Mouse (Mus musculus) monocyte, adult 5-6 weeks (primary cell): ENCODE results near the gene Eid3. TPM values are rescaled to one million over a fixed set of nuclear protein-coding genes. Genes with fewer than 3 reads are reported as not detected.

Source experiments
- ATAC-seq: fragments of 153-309, 156-312 bp; replicated peaks from 2 replicates; pipeline ENCODE4 v1.8.0; 2017; ENCODE audit warnings: mild to moderate bottlenecking; ENCODE audit not compliant: low TSS enrichment, insufficient number of reproducible peaks, severe bottlenecking, poor library complexity, low FRiP score
- total RNA-seq: library from RNA; stranded (forward); fragments of 200-1000, 200-491, 200-594 nt; gene quantifications from 3 replicates; pipeline ENCODE4 v1.2.3, GENCODE M21; 2017

Gene Eid3
- total RNA-seq, 1 experiment from 2014 or later = 18.2 TPM

GRCm38 (mm10) chr10:82859533-82859915, 6.9 kb upstream of the Eid3 start:
- no peak for ATAC-seq

GRCm38 (mm10) chr10:82860181-82860928, 6.1 kb upstream of the Eid3 start:
- peak; percentile 49 for ATAC-seq

DNA sequence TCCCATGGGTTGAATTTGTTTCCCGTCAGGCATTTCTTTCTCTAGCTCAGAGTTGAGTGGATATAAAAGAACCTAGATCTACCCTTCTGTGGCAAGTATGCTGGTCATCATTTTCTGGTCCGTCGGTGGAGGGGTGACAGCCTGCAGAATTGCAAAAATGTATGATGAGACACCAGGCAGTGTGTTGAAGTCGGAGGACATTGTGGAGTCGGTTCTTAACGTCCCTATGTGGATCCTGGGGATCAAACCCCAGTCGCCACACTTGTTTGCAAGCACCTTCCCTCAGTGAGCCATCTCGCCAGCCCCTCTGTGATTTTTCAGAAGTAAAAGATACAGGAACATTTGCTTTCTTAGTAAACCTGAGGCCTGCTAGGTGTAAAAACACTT, 5.5 kb upstream of the Eid3 start:
- no peak for ATAC-seq

DNA sequence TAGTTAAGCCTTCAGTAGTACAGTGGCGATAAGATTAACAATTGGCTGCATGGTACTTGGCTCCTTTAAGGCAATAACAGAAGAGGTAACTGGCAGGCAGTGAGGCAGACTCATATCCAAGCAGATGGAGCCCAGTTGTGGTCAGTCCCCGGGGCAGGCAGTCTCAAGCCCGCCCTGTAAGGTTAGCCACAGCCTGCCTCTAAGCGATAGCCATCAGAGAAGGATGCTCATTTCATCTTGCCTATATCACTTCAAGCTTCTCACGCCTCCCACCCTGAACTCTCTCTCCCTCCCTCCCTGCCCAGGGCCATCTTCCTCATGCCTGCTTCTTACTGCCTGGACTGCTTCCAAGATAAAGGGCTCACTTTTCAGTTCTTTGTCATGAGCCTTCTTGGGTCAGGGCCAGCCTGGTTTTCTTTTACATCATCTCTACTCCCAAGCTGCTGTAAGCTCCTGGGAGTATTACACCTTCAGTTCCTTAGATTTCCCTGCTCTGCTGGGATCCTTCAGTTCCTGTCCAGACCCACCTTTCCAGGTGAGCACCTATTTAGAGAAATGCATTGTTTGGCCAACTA, 3.2 kb upstream of the Eid3 start:
- no peak; the same call in 1 of the 2 replicates for ATAC-seq

DNA sequence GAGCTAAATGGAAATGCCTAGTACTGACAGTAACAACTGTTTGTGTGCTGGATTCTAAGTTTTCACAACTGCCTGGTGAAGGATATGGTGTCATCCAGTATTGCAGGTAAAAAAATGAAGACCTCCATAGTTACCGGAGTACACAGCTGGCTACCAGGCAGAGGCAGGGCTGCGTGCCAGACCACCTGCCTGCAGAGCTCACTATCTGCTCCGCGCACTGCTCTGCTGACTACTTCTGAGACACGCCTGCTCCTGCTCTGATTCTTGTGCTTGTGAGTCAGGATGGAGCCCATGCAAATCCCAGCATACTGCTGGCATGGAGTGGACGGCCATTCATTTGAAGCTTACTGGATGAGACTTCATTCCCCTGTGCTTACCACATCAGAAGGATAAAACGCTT, 2.6 kb upstream of the Eid3 start:
- no peak for ATAC-seq

DNA sequence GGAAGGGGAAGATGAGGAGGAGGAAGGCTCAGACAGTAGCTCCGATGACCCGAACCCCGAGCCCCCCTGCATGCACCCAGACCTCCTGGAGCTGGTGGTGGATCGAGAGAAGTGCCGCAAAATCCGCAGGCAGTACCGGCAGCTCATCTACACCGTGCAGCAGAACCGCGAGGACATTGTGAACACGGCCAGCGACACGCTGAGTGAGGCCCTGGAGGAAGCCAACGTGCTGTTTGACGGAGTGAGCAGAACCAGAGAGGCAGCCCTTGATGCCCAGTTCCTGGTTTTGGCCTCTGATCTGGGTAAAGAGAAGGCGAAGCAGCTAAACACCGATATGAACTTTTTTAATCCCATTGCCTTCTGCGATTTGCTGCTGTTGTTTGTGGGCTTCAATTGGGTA, 406 bp downstream of the Eid3 start:
- peak; percentile 11; the same call in 1 of the 2 replicates for ATAC-seq

DNA sequence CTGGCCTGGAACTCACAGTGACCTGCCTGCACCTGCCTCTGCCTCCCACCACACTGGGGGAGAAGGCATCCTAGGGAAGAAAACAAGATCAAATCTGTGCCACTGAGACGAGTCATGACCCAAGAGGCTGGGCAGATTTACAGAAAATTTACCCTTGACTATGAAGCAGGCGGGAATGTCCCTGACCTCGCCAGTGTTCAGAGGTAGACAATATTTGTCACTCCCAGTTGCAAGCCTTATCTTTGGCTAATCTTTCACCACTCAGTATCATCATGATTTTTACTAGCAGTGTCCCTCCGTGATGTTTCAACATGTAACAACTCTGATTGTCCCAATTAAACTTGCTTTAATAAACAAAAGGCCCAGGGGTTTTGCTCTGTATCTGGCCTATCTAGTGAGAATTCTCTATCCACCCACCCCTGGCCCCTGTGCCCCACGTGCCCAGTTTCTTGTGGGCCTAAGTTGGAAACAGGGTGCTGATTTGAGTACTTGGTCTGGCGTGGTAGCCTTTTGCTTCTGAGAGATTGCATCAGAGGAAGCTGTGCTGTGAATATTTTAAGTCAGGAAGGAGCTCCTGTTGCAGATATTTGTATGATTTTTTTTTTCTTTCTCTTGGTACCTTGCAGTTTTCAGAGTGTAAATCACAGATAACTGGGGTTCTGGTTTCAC, 2.1 kb downstream of the Eid3 start:
- ATAC-seq = no peak

DNA sequence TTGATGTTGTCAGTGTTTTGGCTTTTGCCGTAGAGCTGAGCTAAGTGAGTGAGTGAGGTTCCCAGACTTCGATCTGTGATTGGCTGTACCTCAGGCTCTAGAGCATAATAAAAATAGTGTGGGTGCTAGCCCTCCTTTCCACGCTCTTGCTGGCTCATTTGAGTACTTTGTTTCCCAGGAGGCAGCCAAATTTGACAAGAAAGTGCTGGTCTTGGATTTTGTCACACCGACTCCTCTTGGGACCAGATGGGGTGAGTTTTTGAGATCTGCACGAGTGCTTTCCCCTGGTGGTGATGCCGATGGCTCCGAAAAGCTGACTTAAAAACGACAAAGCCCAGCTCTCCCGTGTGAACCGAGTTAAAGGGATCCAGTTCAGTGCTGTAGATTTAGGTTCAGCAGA, 9.0 kb downstream of the Eid3 start:
- no peak for ATAC-seq

DNA sequence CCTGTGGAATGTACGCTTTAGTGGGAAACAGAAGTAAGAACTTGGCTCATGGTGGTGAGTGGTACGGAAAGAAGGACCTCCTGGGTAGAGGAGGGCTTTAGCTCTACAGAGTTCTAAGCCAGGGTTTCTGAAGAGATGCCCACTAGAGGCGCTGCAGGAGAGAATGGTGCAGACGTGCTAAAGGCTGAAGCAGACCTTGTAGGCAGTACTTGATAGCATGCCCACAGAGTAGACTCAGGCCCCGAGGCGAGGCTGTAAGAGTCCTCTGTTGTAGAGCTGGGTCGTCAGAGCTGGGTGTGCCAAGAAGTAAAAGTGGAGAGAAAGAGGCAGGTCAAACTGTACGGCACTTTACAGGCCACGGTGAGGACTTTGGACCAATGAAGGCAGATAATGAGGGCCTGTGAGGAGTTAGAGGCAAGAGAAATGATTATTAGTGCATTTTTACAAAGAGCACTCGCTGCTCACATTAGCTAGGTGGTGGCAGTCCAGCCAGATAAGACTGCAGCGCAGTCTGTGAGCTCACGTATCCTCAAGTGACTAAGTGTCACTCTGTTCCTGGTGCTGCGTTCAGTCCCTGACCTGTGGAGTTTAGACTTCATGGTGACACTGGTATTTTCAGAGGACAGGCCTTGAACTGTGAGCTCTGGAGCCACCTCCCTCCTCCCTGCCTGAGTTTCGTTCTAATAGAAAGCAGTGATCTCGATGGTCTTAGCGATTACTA, 9.8 kb downstream of the Eid3 start:
- no peak for ATAC-seq

GRCm38 (mm10) chr10:82887354-82887753, 20.9 kb downstream of the Eid3 start:
- ATAC-seq = no peak

DNA sequence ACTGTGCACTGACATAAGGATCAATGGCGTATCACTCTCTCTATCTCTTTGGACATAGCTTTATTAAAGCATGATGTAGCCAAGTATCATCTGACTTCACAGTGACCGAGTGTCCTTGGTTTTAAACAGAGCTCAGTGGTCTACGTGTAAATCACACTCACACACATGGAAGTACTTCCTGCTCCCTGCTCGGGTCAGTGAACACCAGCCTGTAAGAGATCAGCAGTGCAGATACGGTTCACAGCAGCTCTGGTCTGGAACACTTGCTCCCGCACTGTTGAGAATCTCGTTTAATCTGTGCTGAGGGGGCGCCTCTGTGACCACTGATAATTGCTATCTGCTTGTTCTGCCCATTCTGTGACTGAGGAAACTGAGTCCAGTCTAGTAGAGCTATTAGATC, 22.1 kb downstream of the Eid3 start:
- no peak for ATAC-seq

GRCm38 (mm10) chr10:82889447-82889973, 23.1 kb downstream of the Eid3 start:
- ATAC-seq = no peak

- no peak for ATAC-seq
These were observed 24.5 kb downstream of the Eid3 start for GRCm38 (mm10) chr10:82890936-82891335.

- no peak for ATAC-seq
These were observed 25.0 kb downstream of the Eid3 start for GRCm38 (mm10) chr10:82891427-82891826.

- ATAC-seq = no peak
These were observed 26.1 kb downstream of the Eid3 start for GRCm38 (mm10) chr10:82892442-82893055.

GRCm38 (mm10) chr10:82893872-82894650, 27.6 kb downstream of the Eid3 start:
- no peak for ATAC-seq

- ATAC-seq = no peak
These were observed 31.5 kb downstream of the Eid3 start for GRCm38 (mm10) chr10:82897936-82898335.

- no peak for ATAC-seq
These were observed 32.5 kb downstream of the Eid3 start for GRCm38 (mm10) chr10:82898893-82899292.
